Mouse (Mus musculus): ENCODE measurements around the gene Ncapd3.

Gene Ncapd3

DNA sequence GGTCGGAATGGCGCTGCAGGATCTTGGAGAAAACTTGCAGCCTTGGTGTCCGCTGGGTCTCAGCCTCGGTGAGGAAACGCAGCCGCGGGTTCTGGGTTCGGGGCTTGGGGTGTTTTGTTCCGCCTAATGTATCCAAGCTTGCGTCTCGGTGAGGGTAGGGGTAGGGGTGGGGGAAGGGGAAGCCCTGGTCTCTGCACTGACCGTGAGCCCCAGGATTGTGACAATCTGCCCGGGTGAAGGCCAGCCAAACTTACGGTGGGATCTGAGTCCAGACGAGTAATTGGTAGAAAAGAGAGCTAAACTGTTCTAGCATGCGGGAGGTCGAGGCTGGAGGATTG lies 757 bp downstream of the Ncapd3 start:
- DNase-seq (ENCODE audit: extremely low spot score, low read depth, low spot score) = no peak

DNA sequence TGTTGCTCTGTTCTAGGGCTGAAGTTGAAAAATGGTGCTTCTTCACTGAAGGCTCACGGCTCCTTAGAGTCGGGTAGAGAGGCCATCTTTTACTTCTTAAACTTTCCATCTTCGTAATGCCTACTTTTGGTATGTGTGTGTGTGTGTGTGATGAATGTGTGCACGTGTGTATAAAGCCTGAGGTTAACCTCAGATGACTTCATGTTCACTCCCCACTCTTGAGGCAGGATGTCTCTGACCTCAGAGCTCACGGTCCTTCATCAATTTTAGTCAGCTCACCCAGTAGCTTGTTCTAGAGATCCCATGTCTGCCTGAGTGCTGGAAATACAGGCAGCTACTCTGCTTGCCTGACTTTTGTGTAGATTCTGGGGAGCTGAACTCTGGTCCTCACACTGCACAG lies 13.9 kb downstream of the Ncapd3 start:
- DNase-seq (ENCODE audit: extremely low spot score, low read depth, low spot score) = no peak

DNA sequence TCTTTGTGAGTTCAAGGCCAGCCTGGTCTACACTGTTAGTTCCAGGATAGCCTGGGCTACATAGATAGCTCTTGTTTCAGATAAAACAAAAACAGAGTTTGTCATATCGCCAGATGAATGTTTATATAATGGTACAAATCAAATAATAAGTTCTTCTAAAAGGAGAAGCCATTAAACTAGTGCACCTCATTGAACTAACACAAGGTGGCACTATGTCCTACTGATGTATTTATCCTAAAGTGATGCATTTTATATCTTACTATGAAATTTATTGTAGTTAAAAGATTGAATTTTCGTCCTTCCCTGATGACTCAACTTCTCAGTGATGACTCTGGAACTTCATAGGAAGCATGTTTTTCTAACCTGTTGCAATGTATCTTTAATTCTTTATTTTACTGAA lies 19.5 kb downstream of the Ncapd3 start:
- DNase-seq (ENCODE audit: extremely low spot score, low read depth, low spot score) = no peak

DNA sequence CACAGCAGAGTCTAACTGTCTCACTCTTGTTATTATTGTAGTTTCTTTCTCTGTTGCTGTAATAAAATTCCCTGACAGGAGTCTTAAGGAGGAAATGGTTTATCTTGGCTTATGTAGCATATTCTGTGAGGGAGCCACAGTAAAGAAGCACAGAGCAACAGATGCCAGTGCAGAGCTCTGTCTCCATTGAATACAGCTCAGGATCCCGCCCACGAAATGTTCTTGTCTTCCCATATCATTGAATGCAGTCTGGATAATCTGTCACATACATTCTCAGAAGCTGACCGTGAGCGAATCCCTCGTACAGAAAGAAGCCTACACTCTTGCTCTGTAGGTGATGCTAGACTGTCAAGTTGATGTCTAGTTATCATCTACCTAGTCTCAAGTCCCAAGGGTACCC lies 28.4 kb downstream of the Ncapd3 start:
- no peak for DNase-seq (ENCODE audit: extremely low spot score, low read depth, low spot score)

DNA sequence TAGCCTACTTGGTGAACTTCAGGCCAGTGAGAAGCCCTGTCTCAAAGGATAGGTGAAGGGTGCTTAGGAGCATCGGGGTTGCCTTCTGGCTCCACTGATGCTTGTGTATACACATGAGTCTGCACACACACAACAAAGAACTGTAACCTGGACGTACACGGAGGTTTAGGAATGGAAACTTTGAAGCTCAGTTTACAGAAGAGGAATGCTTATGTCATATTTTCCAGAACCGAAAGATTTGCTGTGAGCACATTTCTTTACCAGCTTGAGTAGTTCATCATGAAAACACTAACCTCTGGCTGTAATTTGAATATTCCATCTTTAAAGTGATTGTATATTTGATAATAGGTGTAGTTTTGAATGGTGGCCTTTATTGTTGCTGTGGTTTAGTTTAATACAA lies 40.9 kb downstream of the Ncapd3 start:
- DNase-seq (ENCODE audit: extremely low spot score, low read depth, low spot score) = no peak

DNA sequence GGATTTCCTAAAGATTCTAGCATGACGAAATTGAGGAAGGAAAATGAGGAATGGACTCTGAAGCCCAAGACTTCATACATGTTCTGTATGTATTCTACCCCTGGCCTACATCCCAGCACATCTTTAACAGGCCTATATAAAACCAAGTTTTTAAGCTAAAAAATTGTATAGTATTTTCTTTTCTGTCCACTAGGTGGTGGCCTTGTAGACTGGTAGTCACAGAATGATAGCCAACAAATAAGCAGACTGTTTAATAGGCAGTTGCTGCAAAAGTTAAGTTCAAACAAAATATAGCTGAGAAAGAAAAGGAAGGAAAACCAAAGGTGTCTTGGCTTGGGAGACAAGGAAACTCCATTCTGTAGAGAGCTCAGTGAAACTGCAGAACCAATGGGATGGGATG lies 44.7 kb downstream of the Ncapd3 start:
- no peak for DNase-seq (ENCODE audit: extremely low spot score, low read depth, low spot score)

DNA sequence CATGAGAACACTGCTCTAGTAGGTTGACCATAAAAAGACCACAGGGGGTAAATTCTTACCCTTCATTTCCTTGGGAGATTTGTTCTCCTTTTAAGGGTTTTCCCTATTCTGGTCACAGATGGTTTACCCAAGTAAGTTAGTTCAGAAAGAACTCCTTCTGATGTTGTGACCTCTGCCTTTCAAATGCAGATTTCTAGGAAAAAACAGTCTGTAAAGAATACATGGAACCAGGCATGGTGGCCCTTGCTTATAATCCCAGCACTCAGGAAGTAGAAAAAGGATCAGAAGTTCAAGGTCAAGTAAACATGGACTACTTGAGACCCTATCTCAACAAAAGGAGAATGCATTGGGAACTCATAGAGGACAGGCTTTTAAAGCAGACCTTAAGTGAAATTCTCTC lies 45.8 kb downstream of the Ncapd3 start:
- DNase-seq (ENCODE audit: extremely low spot score, low read depth, low spot score) = no peak

DNA sequence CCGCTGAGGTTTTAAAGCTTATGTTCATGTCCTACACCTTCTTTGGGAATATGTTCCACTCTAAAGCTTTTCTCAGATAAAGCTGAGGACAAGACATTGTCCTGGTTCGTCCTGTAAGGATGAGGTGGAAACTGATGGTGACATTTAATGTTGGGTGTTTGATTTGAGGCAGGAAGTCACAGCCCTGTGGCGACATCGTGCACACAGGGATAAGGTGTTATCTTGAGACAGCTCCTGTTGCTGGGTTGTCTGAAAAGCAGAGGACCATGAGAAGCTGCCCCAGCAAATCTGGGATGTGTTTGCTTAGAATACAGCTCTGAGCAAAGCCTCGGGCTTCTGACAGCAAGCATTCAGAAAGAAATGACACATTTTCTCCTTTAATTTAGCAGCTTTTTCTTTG lies 56.3 kb downstream of the Ncapd3 start:
- no peak for DNase-seq (ENCODE audit: extremely low spot score, low read depth, low spot score)

DNA sequence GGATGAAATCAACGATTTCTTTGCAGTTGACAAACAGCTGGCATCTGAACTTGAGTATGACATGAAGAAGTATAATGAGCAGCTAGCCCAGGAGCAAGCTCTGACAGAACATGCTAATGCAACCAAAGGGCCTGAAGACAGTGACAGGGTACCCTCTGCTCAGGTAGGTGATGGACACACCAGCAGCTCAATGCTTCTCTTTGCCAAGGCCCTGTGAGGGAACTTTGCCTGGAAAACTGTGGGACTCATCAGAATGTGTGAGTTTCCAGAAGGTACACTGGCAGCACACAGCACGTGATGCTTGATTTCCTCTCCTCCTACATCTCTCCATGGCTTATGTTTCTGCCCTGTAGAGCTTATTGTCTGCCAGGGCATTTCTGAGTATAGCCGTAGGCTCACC lies 57.4 kb downstream of the Ncapd3 start:
- DNase-seq (ENCODE audit: extremely low spot score, low read depth, low spot score) = no peak

DNA sequence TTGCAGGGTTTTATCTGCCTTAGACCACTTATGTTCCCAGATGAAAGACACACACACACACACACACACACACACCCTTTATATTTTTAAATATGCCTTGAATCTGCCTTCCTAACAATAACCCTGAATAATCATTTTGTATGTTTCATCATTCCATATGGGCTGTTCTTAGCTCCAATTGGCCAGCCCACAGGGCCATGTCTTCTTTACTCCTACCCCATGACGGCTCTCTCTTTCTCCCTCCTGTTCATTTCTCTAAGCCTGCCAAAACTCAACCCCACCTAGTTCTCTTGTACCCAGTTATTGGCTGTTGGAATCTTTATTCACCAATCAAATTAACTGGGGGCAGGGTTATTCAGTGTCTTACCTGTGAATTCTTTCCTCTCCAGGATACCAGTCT lies 60.2 kb downstream of the Ncapd3 start:
- DNase-seq (ENCODE audit: extremely low spot score, low read depth, low spot score) = no peak

DNA sequence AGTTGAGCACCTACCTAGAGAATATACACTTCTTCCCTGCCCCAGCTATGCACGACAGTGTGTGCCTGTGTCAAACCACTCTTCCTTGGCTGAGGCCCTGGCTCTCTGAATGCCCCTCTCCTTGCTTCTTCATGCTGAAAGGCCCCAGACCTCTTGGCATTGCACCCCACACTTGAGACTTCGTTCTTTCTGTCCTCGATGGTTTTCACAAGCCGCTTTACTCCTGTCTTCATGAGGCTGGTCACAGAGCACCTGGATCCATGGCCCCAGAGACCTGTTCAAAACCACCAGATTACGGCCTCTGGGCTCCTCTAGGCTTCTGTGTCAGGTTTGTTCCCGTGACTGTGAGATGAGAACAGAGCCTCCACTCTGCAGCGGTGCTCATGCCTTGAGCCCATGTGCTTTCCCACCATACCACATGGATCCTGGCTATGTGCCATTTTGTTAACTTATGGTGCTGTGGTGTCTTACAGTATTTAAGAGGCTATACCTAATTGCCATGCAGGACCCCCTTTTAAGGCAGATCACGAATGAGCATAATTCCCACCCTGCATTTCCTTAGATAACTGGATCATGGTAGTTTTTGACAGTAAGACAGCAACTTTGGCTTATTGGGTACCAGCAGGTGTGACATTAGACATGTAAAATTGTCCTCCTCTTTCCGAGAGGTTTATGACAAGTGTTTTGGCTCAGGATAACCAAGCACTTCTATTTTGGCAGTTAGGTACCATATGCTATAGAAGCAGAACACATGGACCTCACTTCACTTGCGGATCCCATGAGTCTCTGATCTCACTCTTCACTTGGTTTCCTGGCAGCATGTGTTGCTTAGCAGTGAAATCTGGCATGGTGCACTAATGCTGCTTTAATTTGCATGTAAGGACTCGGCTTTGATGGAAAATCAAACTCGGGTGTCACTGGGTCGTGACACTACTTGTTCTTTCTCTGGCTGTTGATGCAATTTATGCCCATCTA lies 61.1 kb downstream of the Ncapd3 start:
- DNase-seq (ENCODE audit: extremely low spot score, low read depth, low spot score) = no peak

DNA sequence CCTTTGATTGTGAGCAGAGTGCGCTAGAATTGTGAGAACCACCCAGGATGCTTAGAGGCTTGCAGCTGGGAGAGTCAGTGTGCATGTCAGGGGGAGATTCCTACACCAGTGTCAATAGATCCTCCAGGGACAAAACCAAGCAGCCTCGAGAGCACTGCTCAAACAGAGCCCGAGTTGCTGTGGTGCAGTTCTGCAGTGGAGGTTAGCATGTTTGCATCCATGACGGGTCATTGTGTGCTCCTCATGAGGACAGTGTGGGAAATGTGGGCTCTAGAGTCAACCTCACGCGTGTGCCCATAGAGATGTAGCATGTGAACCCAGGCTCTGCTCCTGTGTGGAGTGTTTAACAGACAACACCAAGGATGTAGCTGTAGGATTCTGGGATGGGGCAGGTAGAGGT lies 62.9 kb downstream of the Ncapd3 start:
- DNase-seq (ENCODE audit: extremely low spot score, low read depth, low spot score) = no peak

DNA sequence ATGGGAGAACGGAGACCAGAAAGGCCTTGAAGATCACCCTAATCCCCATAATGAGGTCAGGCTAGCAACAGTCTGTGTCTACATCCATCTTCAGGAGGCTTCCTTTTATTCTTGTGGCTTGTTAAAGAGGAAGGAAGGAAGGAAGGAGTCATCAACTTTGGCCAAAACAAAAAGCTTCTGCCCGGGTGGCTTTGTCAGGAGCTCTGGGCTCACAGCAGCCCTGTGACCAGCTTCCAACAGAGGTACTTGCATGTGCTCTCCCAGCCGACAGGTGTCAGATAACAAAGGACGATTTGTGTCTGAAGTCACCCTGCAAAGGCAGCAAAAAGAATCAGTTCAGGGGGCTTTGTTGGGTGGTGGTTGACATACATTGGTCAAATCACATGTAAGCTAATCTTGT lies 68.1 kb downstream of the Ncapd3 start:
- no peak for DNase-seq (ENCODE audit: extremely low spot score, low read depth, low spot score)

DNA sequence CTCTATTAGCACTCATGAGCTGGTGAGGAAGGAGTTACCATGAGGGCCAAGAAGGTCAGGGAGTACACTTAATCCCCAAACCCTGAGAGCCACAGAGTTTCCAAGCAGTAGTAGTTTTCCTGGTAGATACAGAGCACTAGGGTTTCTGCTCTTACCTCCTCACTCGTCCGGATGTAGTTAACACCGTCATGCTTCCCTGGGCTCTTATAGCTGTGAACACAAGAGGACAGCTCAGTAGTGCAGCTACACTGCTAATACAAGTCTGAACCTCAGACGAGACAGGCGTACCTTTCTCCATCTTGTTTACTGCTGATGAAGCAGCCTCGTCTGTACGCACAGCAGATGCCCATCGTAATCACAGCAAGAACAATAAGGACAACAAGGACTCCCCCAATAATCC lies 68.6 kb downstream of the Ncapd3 start:
- DNase-seq (ENCODE audit: extremely low spot score, low read depth, low spot score) = no peak

DNA sequence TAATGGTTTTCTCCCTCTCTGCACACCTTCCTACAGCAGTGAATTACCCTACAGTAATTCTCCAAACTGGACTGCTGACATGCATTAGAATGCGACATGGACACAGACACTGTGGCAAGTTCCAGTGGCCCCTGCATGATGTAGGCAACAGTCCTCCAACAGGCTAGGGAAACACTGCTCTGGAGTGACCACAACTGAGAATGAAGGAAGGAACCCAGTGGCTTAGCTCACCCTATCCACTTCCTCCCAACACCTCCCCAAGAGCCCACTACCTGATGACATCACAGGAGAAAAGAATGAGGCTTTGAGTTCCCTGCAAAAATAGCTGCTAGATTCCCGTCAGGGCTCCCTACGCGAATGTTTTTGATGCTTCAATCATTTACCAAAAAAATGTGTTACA lies 69.5 kb downstream of the Ncapd3 start:
- DNase-seq (ENCODE audit: extremely low spot score, low read depth, low spot score) = no peak

DNA sequence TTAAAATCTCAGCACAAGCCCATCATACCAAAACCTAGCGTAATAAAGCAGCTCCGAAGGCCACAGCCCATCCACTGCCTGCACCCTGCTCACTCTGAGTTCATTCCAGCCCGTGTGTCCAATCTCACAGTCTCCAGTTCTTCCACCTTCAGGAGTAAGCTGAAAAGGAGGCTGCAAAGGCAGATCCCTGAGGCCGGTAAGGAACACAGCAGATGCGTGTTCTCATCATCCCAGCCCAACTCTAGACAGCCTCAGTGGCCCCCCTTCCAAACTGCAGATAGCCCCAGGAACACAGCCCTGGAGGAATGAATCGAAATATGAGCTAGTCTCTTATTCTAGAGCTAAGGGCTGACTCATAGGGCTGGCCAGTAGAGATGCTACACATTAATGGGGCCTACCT lies 71.5 kb downstream of the Ncapd3 start:
- DNase-seq (ENCODE audit: extremely low spot score, low read depth, low spot score) = no peak

DNA sequence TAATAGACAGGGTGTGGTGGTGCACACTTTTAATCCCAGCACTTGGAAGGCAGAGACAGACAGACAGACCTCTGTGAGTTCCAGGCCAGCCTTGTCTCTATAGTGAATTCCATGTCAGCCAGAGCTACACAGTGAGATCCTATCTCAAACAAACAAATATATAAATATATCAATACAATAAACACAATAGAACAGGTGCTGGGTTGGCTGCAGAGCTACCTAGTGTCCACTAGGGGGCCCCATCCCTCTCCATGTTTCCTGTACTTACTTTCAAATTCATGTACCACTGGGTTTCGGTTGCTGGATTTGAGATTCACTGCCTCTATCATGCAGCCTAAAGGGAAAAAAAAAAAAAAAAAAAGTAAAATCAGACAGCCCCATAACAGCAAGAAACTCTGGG lies 76.1 kb downstream of the Ncapd3 start:
- peak; percentile 20 for DNase-seq (ENCODE audit: extremely low spot score, low read depth, low spot score)

DNA sequence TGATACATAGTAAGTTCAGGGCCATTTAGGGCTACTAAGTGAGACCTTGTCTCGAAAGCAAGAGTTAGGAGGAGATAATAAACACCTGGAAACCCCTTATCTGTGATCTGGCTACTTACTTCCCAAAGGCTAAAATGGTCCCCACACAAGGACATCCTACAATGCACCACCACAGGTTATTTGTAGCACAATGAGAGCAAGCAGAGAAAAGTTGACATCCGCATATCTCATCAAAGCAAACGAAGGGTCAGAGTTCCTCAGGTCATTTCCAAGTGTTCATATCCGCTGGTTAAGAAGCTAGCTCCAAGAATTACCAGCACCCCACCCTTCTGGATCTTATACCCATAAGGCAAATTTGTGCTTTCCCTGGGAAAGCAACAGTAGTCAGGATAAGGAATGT lies 78.5 kb downstream of the Ncapd3 start:
- DNase-seq (ENCODE audit: extremely low spot score, low read depth, low spot score) = no peak

DNA sequence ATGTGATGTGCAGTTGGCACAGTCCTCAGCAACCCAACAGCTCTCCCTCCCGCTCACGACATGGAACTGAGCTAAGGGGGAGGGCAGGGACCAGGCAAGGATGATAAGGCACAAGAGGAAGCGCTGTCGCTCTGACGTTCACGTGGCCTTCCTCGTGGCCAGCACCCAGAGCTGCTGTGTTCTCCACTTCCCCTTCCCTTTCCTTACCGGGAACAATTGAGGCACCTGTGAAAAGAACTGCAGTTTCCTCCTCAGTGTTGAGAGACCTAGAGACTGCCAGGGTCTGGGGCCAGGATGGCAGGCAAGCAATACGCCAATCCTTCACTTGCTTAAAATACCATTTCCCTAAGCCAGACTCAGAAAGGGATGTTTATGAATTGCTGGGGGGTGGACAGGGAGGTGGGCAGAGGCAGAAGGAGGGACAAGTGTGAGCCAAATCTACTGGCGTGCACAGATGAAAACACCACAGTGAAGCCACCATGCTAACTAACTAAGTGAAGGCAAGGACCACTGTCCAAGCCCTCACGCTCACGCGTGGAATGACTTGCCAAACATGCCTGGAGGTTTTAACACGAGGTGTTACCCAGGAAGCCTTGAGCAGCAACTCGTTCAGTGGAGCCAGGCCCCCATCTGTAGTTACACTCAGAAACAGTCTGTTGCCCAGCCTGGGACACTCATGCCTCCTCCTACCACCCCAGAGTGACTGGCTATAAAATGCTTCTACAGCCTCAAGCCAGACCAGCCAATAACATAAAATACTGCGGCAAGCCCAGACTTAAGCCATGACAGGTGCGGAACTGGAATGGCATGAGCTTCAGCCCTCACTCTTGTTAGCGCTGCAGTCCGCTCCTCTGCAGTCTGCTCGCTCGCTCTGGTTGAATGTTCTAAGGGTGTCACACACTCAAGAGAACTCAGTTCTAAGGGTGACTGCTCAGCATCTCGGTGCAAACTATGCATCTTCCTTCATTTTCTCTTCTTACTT lies 79.8 kb downstream of the Ncapd3 start:
- no peak for DNase-seq (ENCODE audit: extremely low spot score, low read depth, low spot score)

DNA sequence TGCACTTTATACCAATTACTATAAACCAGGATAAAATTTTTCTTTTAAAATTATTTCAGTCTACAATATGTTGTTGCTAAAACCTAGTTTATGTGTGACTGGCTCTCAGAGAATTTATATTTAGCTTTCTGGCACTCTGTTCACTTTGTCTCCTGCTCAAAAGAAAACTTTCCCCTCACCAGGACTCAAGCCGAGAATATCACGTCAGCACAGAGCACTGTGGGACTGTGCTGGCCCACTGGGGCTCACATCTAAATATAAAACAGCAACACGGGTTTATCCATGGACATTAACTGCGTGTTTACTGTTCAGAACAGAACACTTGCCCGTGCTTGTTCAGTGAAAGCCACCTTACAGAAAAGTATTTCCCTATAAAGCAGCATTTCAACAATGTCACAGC lies 80.7 kb downstream of the Ncapd3 start:
- no peak for DNase-seq (ENCODE audit: extremely low spot score, low read depth, low spot score)

DNA sequence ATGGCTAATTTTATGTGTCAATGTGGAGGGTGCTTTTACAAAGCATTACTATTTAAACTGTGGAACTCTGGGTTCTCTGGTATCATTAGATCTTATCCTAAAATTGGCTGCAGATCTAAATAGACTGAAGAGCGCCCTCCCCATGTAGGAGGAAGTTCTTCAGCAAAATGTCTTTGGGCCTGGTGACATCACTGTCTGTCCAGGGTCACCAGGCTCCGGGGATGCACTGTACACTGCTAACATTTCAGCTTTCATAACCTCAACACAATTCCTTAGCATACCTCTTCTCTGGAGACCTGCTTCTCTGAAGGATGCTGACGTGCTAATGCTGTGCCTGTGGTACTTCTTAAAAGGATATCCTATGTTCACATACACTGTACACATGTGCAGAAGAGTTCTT lies 81.8 kb downstream of the Ncapd3 start:
- DNase-seq (ENCODE audit: extremely low spot score, low read depth, low spot score) = no peak

DNA sequence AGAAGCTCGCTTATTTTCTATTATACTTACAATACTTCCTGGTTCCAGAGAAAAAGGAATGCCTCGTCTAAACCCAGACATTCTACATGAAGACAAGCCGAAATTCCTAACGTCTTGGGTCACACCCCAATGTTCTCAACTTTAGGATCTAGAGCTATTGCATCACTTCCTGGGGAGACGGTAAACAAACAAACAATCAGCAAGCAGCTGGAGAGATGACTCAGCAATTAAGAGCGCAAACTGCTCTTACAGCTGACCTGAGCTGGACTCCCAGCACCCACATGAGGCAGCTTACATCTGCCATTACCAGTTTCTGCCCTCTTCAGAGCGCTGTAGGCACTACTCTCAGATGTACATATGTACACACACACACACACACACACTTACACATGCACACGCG lies 91.3 kb downstream of the Ncapd3 start:
- DNase-seq (ENCODE audit: extremely low spot score, low read depth, low spot score) = no peak
